Mouse (Mus musculus): Measurements from ENCODE around the gene Emc6. TPM values are rescaled to one million over a fixed set of nuclear protein-coding genes. Genes with fewer than 3 reads are reported as not detected.

Emc6 gene
- polyA plus RNA-seq, 1 experiment: 37.9 TPM

DNA sequence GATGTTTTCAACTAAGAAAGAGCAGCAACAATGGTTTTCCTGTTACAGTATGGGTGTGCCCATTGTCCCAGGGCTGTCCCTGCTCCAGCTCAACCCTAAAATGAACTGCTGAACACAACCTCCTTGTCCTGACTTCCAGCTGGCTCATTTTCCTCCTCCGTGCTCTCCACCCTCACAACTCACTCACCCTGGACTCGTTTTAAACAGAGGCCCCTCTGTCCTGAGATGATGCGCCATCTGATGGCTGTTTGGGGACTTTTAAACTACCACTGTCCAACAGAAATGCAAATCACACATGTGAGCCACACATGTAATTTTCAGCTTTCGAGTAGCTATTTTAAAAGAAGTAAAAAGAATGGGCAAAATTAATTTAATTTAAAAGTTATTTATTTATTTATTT is 24.8 kb upstream of the Emc6 start:
- H3K27ac ChIP-seq (ENCODE audit: insufficient read depth, low read length): no peak overlapping the region
- TF ChIP-seq POLR2A (IDR thresholded peaks at IDR 0.05; ENCODE audit: low read depth, low read length) (no peak), CTCF (IDR thresholded peaks at IDR 0.05; ENCODE audit: borderline replicate concordance, insufficient read depth, low read length) (no peak)
- no peaks in the 10 kb centered on the region for H3K4me1 ChIP-seq (ENCODE audit: control insufficient read depth, insufficient read depth, low read length)
- no peak overlapping the region for H3K4me3 ChIP-seq (ENCODE audit: insufficient read depth, low read length)

DNA sequence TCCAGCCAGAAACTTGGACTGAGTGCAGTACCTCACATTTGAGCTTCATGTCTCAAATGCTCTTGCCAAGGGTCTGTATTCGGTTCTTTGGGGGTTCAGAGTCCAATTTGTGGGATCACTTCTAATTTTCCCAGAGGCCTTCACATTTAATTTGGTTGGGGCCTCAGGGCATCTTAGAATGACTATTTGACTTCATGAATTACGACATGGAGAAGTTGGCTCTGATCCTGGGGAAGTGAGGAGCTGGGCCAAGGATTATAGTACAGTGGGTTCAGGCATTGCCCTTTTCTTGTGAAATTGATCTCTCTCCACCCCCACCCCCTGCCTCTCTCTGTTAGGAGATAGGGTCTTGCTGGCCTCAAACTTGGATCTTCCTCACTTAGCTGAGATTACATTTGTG is 24.2 kb upstream of the Emc6 start:
- no peaks in the 10 kb centered on the region for H3K4me1 ChIP-seq (ENCODE audit: control insufficient read depth, insufficient read depth, low read length)
- TF ChIP-seq POLR2A (IDR thresholded peaks at IDR 0.05; ENCODE audit: low read depth, low read length) (no peak), CTCF (IDR thresholded peaks at IDR 0.05; ENCODE audit: borderline replicate concordance, insufficient read depth, low read length) (no peak)
- no peak overlapping the region for H3K27ac ChIP-seq (ENCODE audit: insufficient read depth, low read length)
- H3K4me3 ChIP-seq (ENCODE audit: insufficient read depth, low read length): no peak overlapping the region

DNA sequence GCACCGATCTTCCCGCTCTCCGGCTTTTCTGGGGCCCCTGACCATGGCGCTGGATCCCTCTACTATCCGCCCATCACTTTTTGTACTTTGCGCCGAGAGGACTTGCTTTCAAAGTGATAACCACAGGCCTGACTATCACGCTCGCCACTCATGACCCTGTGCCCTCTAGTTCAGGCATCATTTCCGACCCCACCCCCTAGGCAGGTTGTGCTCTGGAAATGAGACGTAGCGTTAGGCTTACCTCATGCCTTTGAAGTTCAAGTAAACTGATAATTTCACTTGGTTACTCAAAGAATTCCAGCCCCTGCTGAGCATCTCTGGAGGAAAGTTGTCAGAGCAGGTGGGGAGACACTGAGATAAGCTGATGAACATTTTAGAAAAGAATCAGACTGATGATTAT is 23.0 kb upstream of the Emc6 start:
- TF ChIP-seq POLR2A (IDR thresholded peaks at IDR 0.05; ENCODE audit: low read depth, low read length) (no peak), CTCF (IDR thresholded peaks at IDR 0.05; ENCODE audit: borderline replicate concordance, insufficient read depth, low read length) (no peak)
- H3K27ac ChIP-seq (ENCODE audit: insufficient read depth, low read length): no peak overlapping the region
- no peaks in the 10 kb centered on the region for H3K4me1 ChIP-seq (ENCODE audit: control insufficient read depth, insufficient read depth, low read length)
- peak overlapping the region; percentile 64 for H3K4me3 ChIP-seq (ENCODE audit: insufficient read depth, low read length)

DNA sequence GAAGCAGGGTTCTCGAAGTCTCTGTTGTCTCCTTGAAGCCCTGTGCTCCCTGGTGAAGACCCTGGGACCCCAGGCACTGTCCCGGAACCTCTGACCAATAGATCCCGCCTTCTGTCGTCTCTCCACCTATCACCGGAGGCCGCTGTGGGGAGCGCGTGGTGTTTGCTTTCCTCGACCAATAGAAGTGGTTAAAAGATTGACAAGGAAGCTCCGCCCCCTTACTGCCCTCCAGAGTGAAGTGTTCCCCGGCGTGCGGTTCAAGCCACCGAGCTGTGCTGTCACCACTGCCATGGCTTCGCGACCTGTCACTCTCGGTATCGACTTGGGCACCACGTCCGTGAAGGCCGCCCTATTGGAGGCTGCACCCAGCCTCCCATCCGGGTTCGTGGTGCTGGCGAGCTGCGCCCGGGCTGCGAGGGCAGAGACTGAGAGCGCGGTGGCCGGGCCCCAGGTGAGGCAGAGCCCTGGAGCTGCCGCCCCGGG is 22.4 kb upstream of the Emc6 start, which contains the start of gene Shpk:
Shpk (plus strand) TSS at position 231 of the 483 bp plus-strand sequence.
- Histone ChIP-seq H3K4me3 (ENCODE audit: insufficient read depth, low read length) (peak within 1 kb of the TSS; percentile 64), H3K27ac (ENCODE audit: insufficient read depth, low read length) (no peak within 1 kb of the TSS), H3K4me1 (ENCODE audit: control insufficient read depth, insufficient read depth, low read length) (no peaks in the 10 kb centered on the region)
- TF ChIP-seq POLR2A (IDR thresholded peaks at IDR 0.05; ENCODE audit: low read depth, low read length) (peak; percentile 79), CTCF (IDR thresholded peaks at IDR 0.05; ENCODE audit: borderline replicate concordance, insufficient read depth, low read length) (no peak)

DNA sequence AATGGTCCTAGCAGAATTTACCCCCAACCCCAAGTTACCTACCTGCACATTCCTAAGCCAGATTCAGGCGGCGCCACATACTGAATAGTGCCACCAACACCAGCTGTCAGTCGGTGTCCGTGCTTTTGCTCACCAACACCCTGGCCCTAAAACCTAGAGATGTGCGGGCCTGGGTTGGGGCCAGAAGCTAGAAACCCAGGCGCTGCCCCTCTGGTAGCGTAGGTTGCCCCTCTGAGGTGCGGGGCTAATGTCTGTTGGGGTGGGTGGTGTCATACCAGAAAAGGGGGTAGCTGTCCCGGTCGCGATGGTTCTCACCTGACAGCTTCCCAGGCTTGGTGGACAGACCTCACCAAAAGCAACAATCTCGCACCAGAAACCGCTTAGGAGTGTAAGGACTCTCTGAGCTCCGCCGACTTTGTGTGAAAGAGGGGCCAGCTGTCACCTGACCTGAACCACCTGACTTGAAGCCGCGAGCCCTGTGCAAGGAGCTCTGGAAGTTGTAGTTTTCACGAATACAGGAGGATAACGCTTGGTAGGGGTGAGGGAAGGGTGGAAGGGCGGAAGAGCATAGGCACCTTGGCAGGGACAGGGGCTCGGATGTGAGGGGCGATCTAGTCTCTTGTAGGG is 21.9 kb upstream of the Emc6 start, which contains the start of gene Ctns:
Ctns (minus strand) TSS at position 440 of the 627 bp plus-strand sequence.
- H3K4me1 ChIP-seq (ENCODE audit: control insufficient read depth, insufficient read depth, low read length): no peaks in the 10 kb centered on the region
- no peak within 1 kb of the TSS for H3K27ac ChIP-seq (ENCODE audit: insufficient read depth, low read length)
- peak; percentile 79 for TF ChIP-seq POLR2A (IDR thresholded peaks at IDR 0.05; ENCODE audit: low read depth, low read length)
- no peak for TF ChIP-seq CTCF (IDR thresholded peaks at IDR 0.05; ENCODE audit: borderline replicate concordance, insufficient read depth, low read length)
- peak within 1 kb of the TSS; percentile 64 for H3K4me3 ChIP-seq (ENCODE audit: insufficient read depth, low read length)

DNA sequence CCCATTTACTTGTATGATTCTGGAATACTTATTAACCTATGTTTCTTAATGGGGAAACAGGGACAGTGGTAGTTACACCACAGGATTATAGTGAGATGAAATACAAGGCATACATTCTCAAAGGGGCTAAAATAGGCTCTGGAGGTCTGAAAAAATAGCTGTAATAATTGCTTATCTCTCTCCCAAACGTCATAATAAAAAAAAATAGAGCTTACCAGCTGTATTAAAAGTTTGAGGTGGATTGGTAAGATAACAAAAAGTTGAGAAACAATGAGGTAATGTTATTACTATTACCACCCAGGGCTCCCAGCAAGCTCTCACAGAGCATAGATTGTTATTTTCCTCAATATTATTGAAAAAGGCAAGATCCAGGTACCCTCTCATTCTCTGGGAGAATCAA is 21.4 kb upstream of the Emc6 start:
- Histone ChIP-seq H3K4me1 (ENCODE audit: control insufficient read depth, insufficient read depth, low read length) (peaks cover under 1% of the 10 kb centered on the region; the same call in 1 of the 2 replicates), H3K4me3 (ENCODE audit: insufficient read depth, low read length) (peak overlapping the region; percentile 64)
- TF ChIP-seq CTCF (IDR thresholded peaks at IDR 0.05; ENCODE audit: borderline replicate concordance, insufficient read depth, low read length) (no peak), POLR2A (IDR thresholded peaks at IDR 0.05; ENCODE audit: low read depth, low read length) (no peak)

DNA sequence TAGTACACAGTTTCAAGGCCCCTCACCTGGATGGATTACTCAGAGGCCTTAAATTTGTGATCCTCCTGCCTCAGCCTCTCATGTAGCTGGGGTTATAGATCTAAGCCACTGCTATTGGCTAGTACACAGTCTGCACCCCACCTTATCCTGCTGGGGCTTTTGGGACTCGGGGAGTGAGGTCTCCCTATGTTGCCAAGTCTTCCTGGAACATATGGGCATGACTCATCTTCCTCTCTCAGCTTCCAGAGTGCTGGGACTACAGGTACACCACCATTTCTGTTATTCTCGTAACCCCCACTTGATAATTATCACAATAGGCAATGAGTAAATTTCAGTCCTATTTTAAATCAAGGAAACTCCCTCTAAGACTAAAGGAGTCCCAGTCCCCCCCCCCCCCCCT is 17.6 kb upstream of the Emc6 start:
- H3K27ac ChIP-seq (ENCODE audit: insufficient read depth, low read length): no peak overlapping the region
- H3K4me1 ChIP-seq (ENCODE audit: control insufficient read depth, insufficient read depth, low read length): peaks cover 2% of the 10 kb centered on the region; the same call in 1 of the 2 replicates
- TF ChIP-seq POLR2A (IDR thresholded peaks at IDR 0.05; ENCODE audit: low read depth, low read length): no peak
- no peak for TF ChIP-seq CTCF (IDR thresholded peaks at IDR 0.05; ENCODE audit: borderline replicate concordance, insufficient read depth, low read length)
- no peak overlapping the region for H3K4me3 ChIP-seq (ENCODE audit: insufficient read depth, low read length)

More for the DNA sequence above, 21.4 kb upstream of the Emc6 start:
- no peak overlapping the region for H3K27ac ChIP-seq (ENCODE audit: insufficient read depth, low read length)

DNA sequence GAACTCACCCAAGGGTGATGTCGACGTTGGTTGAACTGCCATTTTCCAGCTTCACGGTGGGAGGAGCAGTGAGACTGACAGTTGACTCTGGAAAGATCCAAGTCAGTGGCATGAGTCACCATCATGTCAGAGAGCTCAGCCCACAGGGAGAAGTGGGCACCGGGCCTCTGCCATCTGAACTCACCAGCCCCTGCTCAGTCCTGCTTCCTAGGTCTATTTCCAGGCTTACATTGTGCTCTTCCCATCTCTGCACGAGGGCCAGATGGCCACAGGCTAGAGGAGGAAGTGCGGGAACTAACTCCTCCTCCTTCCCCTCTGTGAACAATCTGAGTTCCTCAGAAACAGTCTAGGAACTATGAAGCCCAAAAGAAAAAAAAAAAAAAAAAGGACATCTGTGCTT is 16.2 kb upstream of the Emc6 start:
- TF ChIP-seq POLR2A (IDR thresholded peaks at IDR 0.05; ENCODE audit: low read depth, low read length) (no peak), CTCF (IDR thresholded peaks at IDR 0.05; ENCODE audit: borderline replicate concordance, insufficient read depth, low read length) (no peak)

DNA sequence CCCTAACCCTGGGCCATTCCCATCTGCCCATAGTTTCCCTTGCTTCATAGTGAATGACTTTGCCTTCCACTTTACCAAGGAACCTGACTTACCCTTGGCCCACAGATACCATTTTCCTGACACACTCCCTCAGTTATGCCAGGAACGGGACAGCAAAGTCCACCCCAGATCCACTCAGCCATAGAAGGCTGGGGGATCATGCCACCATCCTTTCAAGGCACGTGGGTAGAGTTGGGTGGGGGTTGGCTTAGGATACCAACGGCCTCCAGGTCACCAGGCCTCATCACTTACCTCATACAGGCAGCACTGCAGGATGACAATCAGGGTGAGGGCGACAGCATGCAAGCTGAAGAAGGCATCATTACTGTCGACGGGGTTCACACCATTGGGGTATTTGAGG is 10.4 kb upstream of the Emc6 start:
- H3K4me3 ChIP-seq (ENCODE audit: insufficient read depth, low read length): no peak overlapping the region

More for the DNA sequence above, 16.2 kb upstream of the Emc6 start:
- Histone ChIP-seq H3K4me3 (ENCODE audit: insufficient read depth, low read length) (no peak overlapping the region), H3K4me1 (ENCODE audit: control insufficient read depth, insufficient read depth, low read length) (peaks cover 2% of the 10 kb centered on the region; the same call in 1 of the 2 replicates), H3K27ac (ENCODE audit: insufficient read depth, low read length) (no peak overlapping the region)

DNA sequence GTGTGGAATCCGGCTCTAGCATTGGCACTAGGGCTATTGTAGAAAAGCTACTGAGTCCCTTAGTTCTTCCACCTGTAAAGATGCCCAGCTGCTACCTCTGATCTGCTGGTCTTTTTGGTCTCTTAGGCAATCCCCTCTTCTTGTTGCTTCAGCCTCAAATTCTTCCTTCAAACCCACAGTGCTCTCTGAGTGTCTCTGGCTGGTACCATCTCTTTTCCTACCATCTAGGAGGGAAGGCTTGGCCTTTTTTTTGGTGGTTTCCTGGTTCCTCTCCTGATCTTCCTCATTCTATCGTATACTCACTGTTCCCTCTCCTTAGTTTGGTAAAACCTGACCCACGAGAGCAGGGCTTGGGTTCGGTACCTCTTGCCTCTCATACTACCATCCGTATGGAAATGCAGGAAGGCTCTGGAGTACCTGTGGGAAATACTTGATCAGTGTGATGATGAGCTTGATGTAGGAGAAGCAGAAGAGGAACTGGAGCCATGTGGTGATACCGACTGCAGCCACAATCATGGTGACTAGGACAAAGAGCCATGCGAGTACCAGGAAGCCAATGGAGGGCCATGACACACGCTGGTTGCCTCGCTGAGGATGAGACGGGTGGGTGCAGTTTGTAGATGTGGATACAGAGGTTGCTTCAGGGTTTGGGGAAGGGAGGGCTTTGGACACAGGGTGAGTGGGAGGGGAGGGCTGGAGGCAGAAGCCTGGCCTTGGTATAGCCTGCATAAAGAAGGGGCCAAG is 9.2 kb upstream of the Emc6 start:
- TF ChIP-seq CTCF (IDR thresholded peaks at IDR 0.05; ENCODE audit: borderline replicate concordance, insufficient read depth, low read length) (no peak), POLR2A (IDR thresholded peaks at IDR 0.05; ENCODE audit: low read depth, low read length) (no peak)
- no peak overlapping the region for H3K27ac ChIP-seq (ENCODE audit: insufficient read depth, low read length)
- no peaks in the 10 kb centered on the region for H3K4me1 ChIP-seq (ENCODE audit: control insufficient read depth, insufficient read depth, low read length)
- no peak overlapping the region for H3K4me3 ChIP-seq (ENCODE audit: insufficient read depth, low read length)

More for the DNA sequence above, 10.4 kb upstream of the Emc6 start:
- no peak overlapping the region for H3K27ac ChIP-seq (ENCODE audit: insufficient read depth, low read length)
- no peaks in the 10 kb centered on the region for H3K4me1 ChIP-seq (ENCODE audit: control insufficient read depth, insufficient read depth, low read length)
- TF ChIP-seq CTCF (IDR thresholded peaks at IDR 0.05; ENCODE audit: borderline replicate concordance, insufficient read depth, low read length) (no peak), POLR2A (IDR thresholded peaks at IDR 0.05; ENCODE audit: low read depth, low read length) (no peak)

Data from embryonic fibroblast, embryonic 13.5 days (primary cell).